Mouse (Mus musculus): ENCODE results near the gene Ncam2. TPM values are rescaled to one million over a fixed set of nuclear protein-coding genes. Genes with fewer than 3 reads are reported as not detected.

Ncam2 gene
- polyA plus RNA-seq, 1 experiment from 2014 or later = 0.04 TPM

DNA sequence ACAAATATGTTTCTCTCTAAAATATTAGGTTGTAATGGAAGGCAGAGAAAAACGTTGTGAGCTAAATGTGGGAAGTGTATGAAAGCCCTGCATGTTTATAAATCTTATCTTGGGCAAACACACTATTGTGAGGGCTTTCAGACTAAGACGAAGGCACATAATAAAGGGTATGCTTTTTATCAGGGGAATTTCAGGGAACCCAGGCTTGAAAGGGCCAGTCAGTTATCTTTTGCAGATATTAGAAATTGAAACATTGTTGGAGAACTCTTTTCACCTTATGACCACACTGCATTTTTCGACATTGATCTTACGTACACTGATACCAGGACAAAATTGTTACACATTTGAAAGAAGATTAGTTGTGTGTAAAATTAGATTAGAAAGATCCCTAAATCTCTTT, 423.3 kb downstream of the Ncam2 start:
- Histone ChIP-seq H3K27ac (ENCODE audit: low read depth, low read length) (no peak overlapping the region), H3K9ac (ENCODE audit: low read depth, low read length) (no peak overlapping the region), H3K27me3 (ENCODE audit: control insufficient read depth, insufficient read depth, low read length) (no peaks in the 10 kb centered on the region), H3K9me3 (replicated peaks; ENCODE audit: control insufficient read depth, low read length) (no peaks in the 10 kb centered on the region), H3K4me1 (ENCODE audit: control insufficient read depth, insufficient read depth, low read length) (no peaks in the 10 kb centered on the region), H3K36me3 (ENCODE audit: control insufficient read depth, insufficient read depth, low read length) (no peaks in the 10 kb centered on the region), H3K4me2 (no peak overlapping the region), H3K4me3 (ENCODE audit: low read depth, low read length) (no peak overlapping the region)
- no peak for ATAC-seq (replicated peaks; ENCODE audit: insufficient number of reproducible peaks, low FRiP score, low TSS enrichment)
- WGBS (ENCODE audit: insufficient replicate concordance) = 58% methylated on average over 4 of the region's 4 CpGs

DNA sequence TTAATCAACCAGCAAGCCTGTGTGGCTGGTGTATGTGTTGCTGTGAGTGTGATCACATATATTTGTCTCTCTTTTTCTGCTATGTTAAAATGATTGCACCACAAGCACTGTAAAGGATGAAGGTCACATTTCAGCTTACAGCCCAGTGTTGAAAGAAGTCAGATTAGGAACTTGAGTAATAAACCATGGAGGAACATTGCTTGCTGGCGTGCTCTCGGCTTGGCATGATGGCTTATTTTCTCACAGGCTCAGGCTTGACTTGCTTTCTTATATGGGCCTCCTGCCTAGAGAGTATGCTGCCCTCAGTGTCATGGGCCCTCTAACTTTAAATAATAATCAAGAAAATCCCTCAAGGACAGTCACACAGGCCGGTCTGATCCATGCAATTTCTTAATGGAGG, 449.8 kb downstream of the Ncam2 start:
- no peaks in the 10 kb centered on the region for H3K36me3 ChIP-seq (ENCODE audit: control insufficient read depth, insufficient read depth, low read length)
- H3K9me3 ChIP-seq (replicated peaks; ENCODE audit: control insufficient read depth, low read length) = no peaks in the 10 kb centered on the region
- ATAC-seq (replicated peaks; ENCODE audit: insufficient number of reproducible peaks, low FRiP score, low TSS enrichment) = no peak
- 84% methylated on average over 3 of the region's 3 CpGs for WGBS (ENCODE audit: insufficient replicate concordance)
- no peaks in the 10 kb centered on the region for H3K4me1 ChIP-seq (ENCODE audit: control insufficient read depth, insufficient read depth, low read length)
- H3K4me2 ChIP-seq = no peak overlapping the region
- no peaks in the 10 kb centered on the region for H3K27me3 ChIP-seq (ENCODE audit: control insufficient read depth, insufficient read depth, low read length)
- no peak overlapping the region for H3K9ac ChIP-seq (ENCODE audit: low read depth, low read length)
- no peak overlapping the region for H3K4me3 ChIP-seq (ENCODE audit: low read depth, low read length)
- no peak overlapping the region for H3K27ac ChIP-seq (ENCODE audit: low read depth, low read length)

DNA sequence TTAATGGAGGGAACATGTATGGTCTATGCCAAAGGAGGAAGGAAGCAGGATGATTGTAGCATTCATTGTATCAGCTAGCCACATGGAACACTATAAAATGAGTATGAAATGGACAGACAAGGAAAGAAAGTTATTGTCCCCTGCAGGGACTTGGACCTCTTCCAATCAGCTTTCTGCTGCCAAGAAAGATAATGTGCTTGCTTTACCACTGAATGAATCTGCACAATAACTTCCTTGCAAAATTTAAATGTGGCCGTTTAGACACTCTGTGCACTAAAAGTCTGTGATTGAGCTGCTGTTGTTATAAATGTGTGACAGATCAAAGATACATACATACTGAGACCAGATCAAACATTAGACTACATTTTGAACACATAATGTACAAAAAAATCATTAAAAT, 451.1 kb downstream of the Ncam2 start:
- H3K4me2 ChIP-seq = no peak overlapping the region
- no peak overlapping the region for H3K27ac ChIP-seq (ENCODE audit: low read depth, low read length)
- H3K9ac ChIP-seq (ENCODE audit: low read depth, low read length) = no peak overlapping the region
- 46% methylated on average over 1 of the region's 1 CpGs for WGBS (ENCODE audit: insufficient replicate concordance)
- no peaks in the 10 kb centered on the region for H3K4me1 ChIP-seq (ENCODE audit: control insufficient read depth, insufficient read depth, low read length)
- H3K9me3 ChIP-seq (replicated peaks; ENCODE audit: control insufficient read depth, low read length) = no peaks in the 10 kb centered on the region
- no peaks in the 10 kb centered on the region for H3K27me3 ChIP-seq (ENCODE audit: control insufficient read depth, insufficient read depth, low read length)
- no peak overlapping the region for H3K4me3 ChIP-seq (ENCODE audit: low read depth, low read length)
- no peaks in the 10 kb centered on the region for H3K36me3 ChIP-seq (ENCODE audit: control insufficient read depth, insufficient read depth, low read length)
- ATAC-seq (replicated peaks; ENCODE audit: insufficient number of reproducible peaks, low FRiP score, low TSS enrichment) = no peak

DNA sequence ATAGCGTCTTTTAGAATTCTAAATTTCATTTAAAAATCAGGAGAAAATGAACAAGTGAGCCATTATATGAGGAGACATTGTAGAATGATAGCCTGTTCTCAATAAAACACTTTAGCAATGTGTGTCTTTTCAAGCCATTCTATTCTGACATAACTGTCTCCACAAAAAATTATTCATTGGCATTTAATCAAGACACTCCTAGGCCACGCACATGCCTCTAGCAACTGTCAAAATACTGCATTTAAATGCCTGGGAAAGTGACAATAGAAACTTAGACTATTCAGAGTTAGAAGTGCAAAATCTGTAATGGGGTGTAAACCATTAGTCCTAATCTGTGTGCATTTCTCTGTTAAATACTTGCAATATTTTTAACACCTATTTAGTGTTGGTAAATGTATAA, 456.1 kb downstream of the Ncam2 start:
- no peak overlapping the region for H3K4me3 ChIP-seq (ENCODE audit: low read depth, low read length)
- H3K9ac ChIP-seq (ENCODE audit: low read depth, low read length) = no peak overlapping the region
- H3K36me3 ChIP-seq (ENCODE audit: control insufficient read depth, insufficient read depth, low read length) = no peaks in the 10 kb centered on the region
- H3K27ac ChIP-seq (ENCODE audit: low read depth, low read length) = no peak overlapping the region
- no peaks in the 10 kb centered on the region for H3K9me3 ChIP-seq (replicated peaks; ENCODE audit: control insufficient read depth, low read length)
- H3K27me3 ChIP-seq (ENCODE audit: control insufficient read depth, insufficient read depth, low read length) = no peaks in the 10 kb centered on the region
- no peak overlapping the region for H3K4me2 ChIP-seq
- WGBS (ENCODE audit: insufficient replicate concordance) = 83% methylated on average over 2 of the region's 2 CpGs
- no peaks in the 10 kb centered on the region for H3K4me1 ChIP-seq (ENCODE audit: control insufficient read depth, insufficient read depth, low read length)
- ATAC-seq (replicated peaks; ENCODE audit: insufficient number of reproducible peaks, low FRiP score, low TSS enrichment) = no peak

DNA sequence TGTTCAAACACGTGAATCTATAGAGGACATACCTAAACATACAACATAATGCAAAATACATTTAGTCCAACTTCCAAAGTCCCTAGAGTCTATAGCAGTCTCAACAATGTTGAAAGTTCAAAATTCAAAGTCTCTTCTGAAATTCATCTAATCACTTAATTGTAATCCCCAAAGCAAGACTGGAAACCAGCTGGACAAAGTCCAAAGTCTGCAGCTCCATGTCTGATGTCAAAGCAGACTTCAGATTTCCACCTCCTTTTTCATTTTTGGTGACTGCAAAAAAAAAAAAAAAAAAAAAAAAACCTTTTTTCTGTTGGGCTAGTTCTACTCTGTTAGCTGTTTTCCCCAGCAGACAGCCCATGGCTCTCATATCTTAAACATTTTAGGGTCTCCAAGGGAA, 473.4 kb downstream of the Ncam2 start:
- Histone ChIP-seq H3K4me2 (no peak overlapping the region), H3K9me3 (replicated peaks; ENCODE audit: control insufficient read depth, low read length) (no peaks in the 10 kb centered on the region), H3K36me3 (ENCODE audit: control insufficient read depth, insufficient read depth, low read length) (no peaks in the 10 kb centered on the region), H3K27me3 (ENCODE audit: control insufficient read depth, insufficient read depth, low read length) (no peaks in the 10 kb centered on the region), H3K4me1 (ENCODE audit: control insufficient read depth, insufficient read depth, low read length) (no peaks in the 10 kb centered on the region), H3K4me3 (ENCODE audit: low read depth, low read length) (no peak overlapping the region), H3K9ac (ENCODE audit: low read depth, low read length) (no peak overlapping the region), H3K27ac (ENCODE audit: low read depth, low read length) (no peak overlapping the region)
- no peak for ATAC-seq (replicated peaks; ENCODE audit: insufficient number of reproducible peaks, low FRiP score, low TSS enrichment)
- WGBS (ENCODE audit: insufficient replicate concordance) = 44% methylated on average over 1 of the region's 1 CpGs

DNA sequence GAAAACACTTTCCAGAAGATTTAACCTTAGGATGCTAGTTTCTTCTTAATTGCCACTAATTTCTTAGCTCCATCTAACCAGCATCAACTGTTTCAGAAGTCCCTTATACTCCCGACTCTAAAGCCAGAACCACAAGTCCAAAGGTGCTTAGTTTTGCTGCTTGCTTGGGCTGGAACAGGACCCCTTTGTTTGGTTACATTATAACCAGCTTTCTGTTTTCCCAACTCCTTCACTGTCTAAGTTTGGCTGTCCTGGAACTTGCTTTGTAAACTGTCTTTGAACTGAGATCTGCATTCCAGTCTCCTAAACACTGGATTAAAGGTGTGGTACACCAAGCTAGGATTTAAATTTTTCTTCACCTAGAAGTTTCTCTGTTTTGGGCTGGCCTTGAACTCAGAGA, 475.0 kb downstream of the Ncam2 start:
- no peaks in the 10 kb centered on the region for H3K9me3 ChIP-seq (replicated peaks; ENCODE audit: control insufficient read depth, low read length)
- no peak overlapping the region for H3K9ac ChIP-seq (ENCODE audit: low read depth, low read length)
- no peak for ATAC-seq (replicated peaks; ENCODE audit: insufficient number of reproducible peaks, low FRiP score, low TSS enrichment)
- no peaks in the 10 kb centered on the region for H3K36me3 ChIP-seq (ENCODE audit: control insufficient read depth, insufficient read depth, low read length)
- no peak overlapping the region for H3K27ac ChIP-seq (ENCODE audit: low read depth, low read length)
- WGBS (ENCODE audit: insufficient replicate concordance) = 56% methylated on average over 1 of the region's 1 CpGs
- H3K27me3 ChIP-seq (ENCODE audit: control insufficient read depth, insufficient read depth, low read length) = no peaks in the 10 kb centered on the region
- H3K4me1 ChIP-seq (ENCODE audit: control insufficient read depth, insufficient read depth, low read length) = no peaks in the 10 kb centered on the region
- no peak overlapping the region for H3K4me3 ChIP-seq (ENCODE audit: low read depth, low read length)
- no peak overlapping the region for H3K4me2 ChIP-seq

Data from heart, embryonic 11.5 days (tissue).